ENCODE assay signal across 10 mouse cellular contexts in genomic region chr10:22816237-22816762, GRCm38 (mm10). TPM values are rescaled to one million over a fixed set of nuclear protein-coding genes. Genes with fewer than 3 reads are reported as not detected.
DNase-seq lines count a peak whose midpoint lies in the region; ATAC-seq and TF ChIP-seq lines count a peak whose summit lies in the region.
"Had no signal": no experiment of that assay in that cellular context is flagged by ENCODE, and none has a peak within 500 bp of the region (broad histone marks: within the 10 kb centered on the region; RNA-seq: fewer than 3 reads in every experiment).

No protein-coding gene starts in this region.

- H3K27me3 ChIP-seq in lung, embryonic 14.5 days (ENCODE audit: insufficient read depth, low read length) = peaks cover 33% of the 10 kb centered on the region
- peaks cover 63% of the 10 kb centered on the region for H3K27me3 ChIP-seq in heart, embryonic 12.5 days (replicated peaks)
- peaks cover 82% of the 10 kb centered on the region for H3K27me3 ChIP-seq in limb, embryonic 15.5 days
- peaks cover 43% of the 10 kb centered on the region for H3K27me3 ChIP-seq in small intestine, adult 2 months (ENCODE audit: control insufficient read depth, insufficient read depth, low read length)
- peaks cover 94% of the 10 kb centered on the region for H3K27me3 ChIP-seq in forebrain, embryonic 13.5 days

- TF ChIP-seq CTCF in lung, embryonic 14.5 days (IDR thresholded peaks at IDR 0.05; ENCODE audit: low read depth) = no peak
- TF ChIP-seq CTCF in small intestine, adult 2 months (IDR thresholded peaks at IDR 0.05; ENCODE audit: extremely low read depth, insufficient read length, insufficient replicate concordance, low read depth, low read length) = no peak

- peak; percentile 29; the same call in 1 of the 2 replicates for ATAC-seq in lung, embryonic 14.5 days (ENCODE audit: insufficient read depth)
- ATAC-seq in heart, embryonic 12.5 days (ENCODE audit: insufficient number of reproducible peaks, low FRiP score) = no peak
- ATAC-seq in limb, embryonic 15.5 days (ENCODE audit: insufficient number of reproducible peaks, low FRiP score, low TSS enrichment, low read depth) = no peak
- ATAC-seq in forebrain, embryonic 13.5 days = no peak

- no peaks in the 10 kb centered on the region for H3K9me3 ChIP-seq in lung, embryonic 14.5 days (ENCODE audit: low read depth, low read length)
- no peaks in the 10 kb centered on the region for H3K9me3 ChIP-seq in heart, embryonic 12.5 days (replicated peaks)
- H3K9me3 ChIP-seq in limb, embryonic 15.5 days = no peaks in the 10 kb centered on the region
- H3K9me3 ChIP-seq in forebrain, embryonic 13.5 days (replicated peaks) = no peaks in the 10 kb centered on the region

- peak overlapping the region; percentile 49 for H3K4me3 ChIP-seq in lung, embryonic 14.5 days (ENCODE audit: low read depth, low read length)
- H3K4me3 ChIP-seq in heart, embryonic 12.5 days = peak overlapping the region; percentile 42
- peak overlapping the region; percentile 7; the same call in 1 of the 2 replicates for H3K4me3 ChIP-seq in limb, embryonic 15.5 days
- peak overlapping the region; percentile 48 for H3K4me3 ChIP-seq in small intestine, adult 2 months (ENCODE audit: low read depth, low read length)
- no peak overlapping the region for H3K4me3 ChIP-seq in forebrain, embryonic 13.5 days

- H3K27ac ChIP-seq in lung, embryonic 14.5 days (ENCODE audit: low read depth) = peak overlapping the region; percentile 92
- H3K27ac ChIP-seq in heart, embryonic 12.5 days (ENCODE audit: poor library complexity, severe bottlenecking) = peak overlapping the region; percentile 24
- no peak overlapping the region for H3K27ac ChIP-seq in limb, embryonic 15.5 days
- H3K27ac ChIP-seq in small intestine, adult 2 months (ENCODE audit: insufficient read depth, low read depth, low read length) = peak overlapping the region; percentile 64
- H3K27ac ChIP-seq in forebrain, embryonic 13.5 days = no peak overlapping the region

- peaks cover 7% of the 10 kb centered on the region; the same call in 1 of the 2 replicates for H3K36me3 ChIP-seq in lung, embryonic 14.5 days (ENCODE audit: insufficient read depth)
- H3K36me3 ChIP-seq in heart, embryonic 12.5 days = no peaks in the 10 kb centered on the region
- no peaks in the 10 kb centered on the region for H3K36me3 ChIP-seq in limb, embryonic 15.5 days
- no peaks in the 10 kb centered on the region for H3K36me3 ChIP-seq in small intestine, adult 2 months (ENCODE audit: control insufficient read depth, insufficient read depth, low read length)
- no peaks in the 10 kb centered on the region for H3K36me3 ChIP-seq in forebrain, embryonic 13.5 days (ENCODE audit: poor library complexity, severe bottlenecking)

- peak; percentile 85 for DNase-seq in lung, embryonic 14.5 days
- DNase-seq in lung, adult 18-20 months = no peak
- DNase-seq in right cerebral cortex, postnatal 4 days = no peak
- DNase-seq in adrenal gland, postnatal 25 days = no peak
- DNase-seq: thymus, adult 2 months had no signal

- peak overlapping the region; percentile 67 for H3K4me2 ChIP-seq in lung, embryonic 14.5 days
- peak overlapping the region; percentile 84 for H3K4me2 ChIP-seq in heart, embryonic 12.5 days
- H3K4me2 ChIP-seq in limb, embryonic 15.5 days = no peak overlapping the region
- H3K4me2 ChIP-seq in forebrain, embryonic 13.5 days = no peak overlapping the region

- H3K9ac ChIP-seq in lung, embryonic 14.5 days = peak overlapping the region; percentile 66
- H3K9ac ChIP-seq in heart, embryonic 12.5 days = peak overlapping the region; percentile 33
- H3K9ac ChIP-seq in limb, embryonic 15.5 days = no peak overlapping the region
- no peak overlapping the region for H3K9ac ChIP-seq in forebrain, embryonic 13.5 days

- TF ChIP-seq POLR2A in small intestine, adult 2 months (IDR thresholded peaks at IDR 0.05; ENCODE audit: low read depth, low read length) = no peak

- under 1% methylated on average over 28 of the region's 28 CpGs for WGBS in lung, embryonic 14.5 days
- 3% methylated on average over 28 of the region's 28 CpGs for WGBS in heart, embryonic 12.5 days
- under 1% methylated on average over 28 of the region's 28 CpGs for WGBS in limb, embryonic 15.5 days
- 3% methylated on average over 28 of the region's 28 CpGs for WGBS in small intestine, adult 2 months
- WGBS in forebrain, embryonic 13.5 days = under 1% methylated on average over 28 of the region's 28 CpGs

- H3K4me1 ChIP-seq in lung, embryonic 14.5 days (ENCODE audit: insufficient read depth) = no peaks in the 10 kb centered on the region
- H3K4me1 ChIP-seq in heart, embryonic 12.5 days (replicated peaks) = peaks cover 43% of the 10 kb centered on the region
- H3K4me1 ChIP-seq in limb, embryonic 15.5 days = peaks cover 25% of the 10 kb centered on the region
- no peaks in the 10 kb centered on the region for H3K4me1 ChIP-seq in small intestine, adult 2 months (ENCODE audit: control insufficient read depth, insufficient read depth, insufficient read length, low read length)
- peaks cover 6% of the 10 kb centered on the region; the same call in 1 of the 2 replicates for H3K4me1 ChIP-seq in forebrain, embryonic 13.5 days

RNA-seq across cellular contexts. Expression of gene Tcf21, which starts 3.7 kb away (rescaled TPM):
- 227 and 238 TPM in 2 replicates for polyA plus RNA-seq in lung, embryonic 14.5 days (2014; fragmentation: Nextera tagmentation; extraction: Ambion mirVana)
- polyA plus RNA-seq in heart, embryonic 12.5 days (2016; fragmentation: Nextera tagmentation; extraction: Ambion mirVana) = 74.5 and 76.6 TPM in 2 replicates
- 0.14 and 0.19 TPM in 2 replicates for polyA plus RNA-seq in limb, embryonic 15.5 days (2015; fragmentation: Nextera tagmentation; extraction: Ambion mirVana)
- polyA plus RNA-seq in small intestine, adult 2 months (2012; rRNA removed) = 26.8 and 46.8 TPM in 2 replicates
- total RNA-seq in adrenal gland, postnatal 25 days (2021) = 10.2 and 11.7 TPM in 2 replicates
- 0.25 and 0.37 TPM in 2 replicates for polyA plus RNA-seq in forebrain, embryonic 13.5 days (2015; fragmentation: Nextera tagmentation; extraction: Ambion mirVana)
- total RNA-seq: hematopoietic stem cell, adult 5-6 weeks had no signal

Comparison
In these comparisons a context has a peak if more than half of its experiments do, and no peak if none do; other contexts are left out.
1. H3K27ac ChIP-seq: peak in lung, embryonic 14.5 days (single experiment), heart, embryonic 12.5 days (single experiment) and small intestine, adult 2 months (single experiment); none in limb, embryonic 15.5 days (single experiment) and forebrain, embryonic 13.5 days (single experiment).
2. H3K4me2 ChIP-seq: peak in lung, embryonic 14.5 days (single experiment) and heart, embryonic 12.5 days (single experiment); none in limb, embryonic 15.5 days (single experiment) and forebrain, embryonic 13.5 days (single experiment).
3. H3K9ac ChIP-seq: peak in lung, embryonic 14.5 days (single experiment) and heart, embryonic 12.5 days (single experiment); none in limb, embryonic 15.5 days (single experiment) and forebrain, embryonic 13.5 days (single experiment).
4. RNA of gene Tcf21, which starts 3.7 kb away (polyA plus RNA-seq): 227 to 238 TPM in lung, embryonic 14.5 days, 74.5 to 76.6 TPM in heart, embryonic 12.5 days and 26.8 to 46.8 TPM in small intestine, adult 2 months; 0.25 to 0.37 TPM in forebrain, embryonic 13.5 days and 0.14 to 0.19 TPM in limb, embryonic 15.5 days; every median in the first group is over 10 times any median in the second.